23 mouse cellular contexts compared by ENCODE assay signal in genomic region chr5:144215992-144216391, GRCm38 (mm10). TPM values are rescaled to one million over a fixed set of nuclear protein-coding genes. Genes with fewer than 3 reads are reported as not detected.
DNase-seq lines count a peak whose midpoint lies in the region; ATAC-seq lines count a peak whose summit lies in the region.
"Had no signal": no experiment of that assay in that cellular context is flagged by ENCODE, and none has a peak within 500 bp of the region (broad histone marks: within the 10 kb centered on the region; RNA-seq: fewer than 3 reads in every experiment).

No protein-coding gene starts in this region.

- peak; percentile 30 for DNase-seq in thymus, postnatal 14 days
- DNase-seq in thymus, postnatal 25 days: no peak
- no peak for DNase-seq in T-cell, adult 2 months (ENCODE audit: low spot score)
- DNase-seq in kidney, postnatal 36 days: no peak
- DNase-seq: adrenal gland, adult 8-10 months; cerebellum, postnatal 14 days; gastrocnemius, postnatal 25 days; heart, adult 18-20 months; heart, postnatal 4 days; kidney, adult 18-20 months; kidney, postnatal 25 days; liver, embryonic 13.5 days; lung, adult 2 months; lung, postnatal 10 days; right cerebral cortex, postnatal 25 days had no signal

- ATAC-seq in activated CD4-positive, CD25-positive, alpha-beta regulatory T cell, adult 4 months: peak; percentile 66
- 0 out of 2 replicates have a peak, but pooled peaks have one; percentile 41 for ATAC-seq in megakaryocyte, adult 5-6 weeks (ENCODE audit: poor library complexity, severe bottlenecking)
- ATAC-seq: forebrain, embryonic 15.5 days; midbrain, embryonic 16.5 days had no signal

RNA-seq across cellular contexts. Expression of gene Tecpr1, which starts 7.4 kb away (rescaled TPM):
- 10 to 100 TPM; 68.3 to 97.8 TPM for polyA plus RNA-seq in activated CD4-positive, CD25-positive, alpha-beta regulatory T cell, adult 4 months (2017; shearing (Covaris generic))
- total RNA-seq in megakaryocyte, adult 5-6 weeks (2015): 6.0 and 9.8 TPM in 2 replicates
- total RNA-seq in megakaryocyte, adult 5-6 weeks (2017): 8.0 and 13.0 TPM in 2 replicates

RNA-seq across cellular contexts. Expression of gene Bhlha15, which starts 25.9 kb away (rescaled TPM):
- under 1 TPM in 1 of 2 experiments, not detected in 1; 0.09 TPM for polyA plus RNA-seq in activated CD4-positive, CD25-positive, alpha-beta regulatory T cell, adult 4 months (2017; shearing (Covaris generic))
- total RNA-seq in megakaryocyte, adult 5-6 weeks (2015): 0.07 and 0.16 TPM in 2 replicates
- total RNA-seq in megakaryocyte, adult 5-6 weeks (2017): 0.07 TPM in 1 of 2 replicates, not detected in the other
- total RNA-seq: gastrocnemius, adult 18-20 months; gastrocnemius, postnatal 25 days had no signal
- polyA plus RNA-seq: C2C12; macrophage; midbrain, embryonic 11.5 days; midbrain, embryonic 16.5 days had no signal

RNA-seq across cellular contexts. Expression of gene Bri3, which starts 28.2 kb away (rescaled TPM):
- 1 to 10 TPM; 2.5 to 4.7 TPM for polyA plus RNA-seq in activated CD4-positive, CD25-positive, alpha-beta regulatory T cell, adult 4 months (2017; shearing (Covaris generic))
- total RNA-seq in megakaryocyte, adult 5-6 weeks (2015): 86.8 and 91.0 TPM in 2 replicates
- 20.1 and 33.8 TPM in 2 replicates for total RNA-seq in megakaryocyte, adult 5-6 weeks (2017)
